Mouse (Mus musculus) limb, embryonic 14.5 days (tissue): Measurements from ENCODE around the gene Grid2. TPM values are rescaled to one million over a fixed set of nuclear protein-coding genes. Genes with fewer than 3 reads are reported as not detected.

Source experiments
- ATAC-seq: fragments of 200-750 bp; cut with Nextera tagmentation; 2 replicates; pipeline ENCODE4 v1.8.0; 2017; ENCODE audit warnings: low read depth, moderate number of reproducible peaks, moderate TSS enrichment; ENCODE audit not compliant: low FRiP score
- DNase-seq: peaks from one replicate; pipeline ENCODE4 v3.0.0-alpha.2; 2015; ENCODE audit warnings: low spot score
- H3K27ac ChIP-seq: fragments of 300-500 bp; sonication (generic); replicated peaks from 2 replicates; pipeline ENCODE4 v1.5.1; 2014; ENCODE audit warnings: low read depth, mild to moderate bottlenecking, low read length, moderate library complexity, mixed read lengths
- H3K27me3 ChIP-seq: fragments of 300-500 bp; sonication (generic); 2 replicates; pipeline ENCODE4 v1.6.1; 2014; ENCODE audit warnings: low read length, mixed read lengths; ENCODE audit not compliant: control insufficient read depth, insufficient read depth
- H3K36me3 ChIP-seq: fragments of 300-500 bp; sonication (generic); 2 replicates; pipeline ENCODE4 v1.6.1; 2014; ENCODE audit warnings: mild to moderate bottlenecking, low read length, moderate library complexity, mixed read lengths; ENCODE audit not compliant: control insufficient read depth, insufficient read depth
- H3K4me1 ChIP-seq: fragments of 300-500 bp; sonication (generic); 2 replicates; pipeline ENCODE4 v1.6.1; 2014; ENCODE audit warnings: antibody characterized with exemption, low read length, mixed read lengths; ENCODE audit not compliant: control insufficient read depth, insufficient read depth
- H3K4me2 ChIP-seq: fragments of 300-500 bp; sonication (generic); replicated peaks from 2 replicates; pipeline ENCODE4 v1.6.1; 2014; ENCODE audit warnings: low read depth, mild to moderate bottlenecking, low read length, moderate library complexity; ENCODE audit not compliant: severe bottlenecking
- H3K4me3 ChIP-seq: fragments of 300-500 bp; sonication (generic); replicated peaks from 2 replicates; pipeline ENCODE4 v1.5.1; 2014; ENCODE audit warnings: low read length
- H3K9ac ChIP-seq: fragments of 300-500 bp; sonication (generic); 2 replicates; pipeline ENCODE4 v1.6.1; 2014; ENCODE audit warnings: mild to moderate bottlenecking, low read depth, low read length, moderate library complexity; ENCODE audit not compliant: severe bottlenecking
- H3K9me3 ChIP-seq: fragments of 300-500 bp; sonication (generic); 2 replicates; pipeline ENCODE4 v1.6.1; 2016; ENCODE audit warnings: low read length; ENCODE audit not compliant: control insufficient read depth
- POLR2A ChIP-seq: fragments of 200-500 bp; IDR thresholded peaks from 2 replicates; pipeline ENCODE4 v1.8.0; 2012; ENCODE audit warnings: inconsistent platforms, mild to moderate bottlenecking, moderate library complexity, borderline replicate concordance; ENCODE audit not compliant: insufficient read depth, insufficient read length; ENCODE audit errors: extremely low read depth
- WGBS: fragments of 180-500 bp; shearing (Covaris S2); extraction: QIAGEN DNeasy Blood & Tissue Kit; methylation state at CpG from one replicate; pipeline ENCODE4 v1.1.7; 2014; 5-methylcytosine and 5-hydroxymethylcytosine counted together
- polyA plus RNA-seq, 2 experiments: library from polyadenylated mRNA; depleted of rRNA in 1 of 2; stranded (reverse) in 1 of 2; unstranded in 1 of 2; fragments of >200 nt; fragmentation: Nextera tagmentation in 1 of 2; extraction: Ambion mirVana in 1 of 2; gene quantifications; 2 replicates each; pipeline versions ENCODE4 v1.2.1 to v1.2.3; 2012 to 2014

Gene Grid2
- polyA plus RNA-seq, 2 experiments = 1.1 to 1.9 TPM

- ATAC-seq = no peak
- Histone ChIP-seq H3K27ac (no peak overlapping the region), H3K9me3 (no peaks in the 10 kb centered on the region), H3K4me1 (no peaks in the 10 kb centered on the region), H3K4me2 (no peak overlapping the region), H3K36me3 (no peaks in the 10 kb centered on the region), H3K4me3 (no peak overlapping the region), H3K9ac (no peak overlapping the region), H3K27me3 (no peaks in the 10 kb centered on the region)
- DNase-seq = peak; percentile 40
- 37% methylated on average over 2 of the region's 2 CpGs for WGBS
- TF ChIP-seq POLR2A = no peak
Observed at GRCm38 (mm10) chr6:63609570-63609969, 353.9 kb downstream of the Grid2 start.

- WGBS = 82% methylated on average over 3 of the region's 3 CpGs
- Histone ChIP-seq H3K9ac (no peak overlapping the region), H3K27ac (no peak overlapping the region), H3K36me3 (no peaks in the 10 kb centered on the region), H3K27me3 (no peaks in the 10 kb centered on the region), H3K4me1 (no peaks in the 10 kb centered on the region), H3K4me2 (no peak overlapping the region), H3K4me3 (no peak overlapping the region), H3K9me3 (no peaks in the 10 kb centered on the region)
- DNase-seq (no peak), ATAC-seq (no peak)
- no peak for TF ChIP-seq POLR2A
Observed at GRCm38 (mm10) chr6:63635970-63636369, 380.3 kb downstream of the Grid2 start.

- WGBS = 78% methylated on average over 3 of the region's 3 CpGs
- Histone ChIP-seq H3K9me3 (no peaks in the 10 kb centered on the region), H3K9ac (no peak overlapping the region), H3K4me3 (no peak overlapping the region), H3K36me3 (no peaks in the 10 kb centered on the region), H3K27me3 (no peaks in the 10 kb centered on the region), H3K4me1 (no peaks in the 10 kb centered on the region), H3K27ac (no peak overlapping the region), H3K4me2 (no peak overlapping the region)
- DNase-seq (no peak), ATAC-seq (no peak)
- no peak for TF ChIP-seq POLR2A
Observed at GRCm38 (mm10) chr6:63659423-63659822, 403.7 kb downstream of the Grid2 start.

GRCm38 (mm10) chr6:63685689-63686088 is 430.0 kb downstream of the Grid2 start:
- no peak overlapping the region for H3K27ac ChIP-seq
- no peak overlapping the region for H3K4me3 ChIP-seq
- H3K4me2 ChIP-seq = no peak overlapping the region
- WGBS = 57% methylated on average over 3 of the region's 3 CpGs
- no peak overlapping the region for H3K9ac ChIP-seq
- no peaks in the 10 kb centered on the region for H3K27me3 ChIP-seq
- no peaks in the 10 kb centered on the region for H3K36me3 ChIP-seq
- ATAC-seq (no peak), DNase-seq (no peak)
- H3K9me3 ChIP-seq = no peaks in the 10 kb centered on the region
- H3K4me1 ChIP-seq = no peaks in the 10 kb centered on the region
- TF ChIP-seq POLR2A = no peak

- no peak for TF ChIP-seq POLR2A
- H3K4me1 ChIP-seq = no peaks in the 10 kb centered on the region
- no peak overlapping the region for H3K4me3 ChIP-seq
- H3K36me3 ChIP-seq = no peaks in the 10 kb centered on the region
- no peak overlapping the region for H3K9ac ChIP-seq
- no peaks in the 10 kb centered on the region for H3K27me3 ChIP-seq
- DNase-seq (no peak), ATAC-seq (no peak)
- no peaks in the 10 kb centered on the region for H3K9me3 ChIP-seq
- H3K27ac ChIP-seq = no peak overlapping the region
- H3K4me2 ChIP-seq = no peak overlapping the region
- 100% methylated on average over 1 of the region's 1 CpGs for WGBS
Observed at GRCm38 (mm10) chr6:63701684-63702083, 446.0 kb downstream of the Grid2 start.

GRCm38 (mm10) chr6:63733740-63734139 is 478.1 kb downstream of the Grid2 start:
- ATAC-seq (no peak), DNase-seq (no peak)
- no peak for TF ChIP-seq POLR2A
- Histone ChIP-seq H3K27me3 (no peaks in the 10 kb centered on the region), H3K9ac (no peak overlapping the region), H3K9me3 (no peaks in the 10 kb centered on the region), H3K4me2 (no peak overlapping the region), H3K36me3 (no peaks in the 10 kb centered on the region), H3K4me1 (no peaks in the 10 kb centered on the region), H3K4me3 (no peak overlapping the region), H3K27ac (no peak overlapping the region)
- 70% methylated on average over 2 of the region's 2 CpGs for WGBS
